Mouse (Mus musculus): Measurements from ENCODE around the gene Hspb7. TPM values are rescaled to one million over a fixed set of nuclear protein-coding genes. Genes with fewer than 3 reads are reported as not detected.

Gene Hspb7
- polyA plus RNA-seq, 1 experiment from 2014 or later, result 0.45 TPM

DNA sequence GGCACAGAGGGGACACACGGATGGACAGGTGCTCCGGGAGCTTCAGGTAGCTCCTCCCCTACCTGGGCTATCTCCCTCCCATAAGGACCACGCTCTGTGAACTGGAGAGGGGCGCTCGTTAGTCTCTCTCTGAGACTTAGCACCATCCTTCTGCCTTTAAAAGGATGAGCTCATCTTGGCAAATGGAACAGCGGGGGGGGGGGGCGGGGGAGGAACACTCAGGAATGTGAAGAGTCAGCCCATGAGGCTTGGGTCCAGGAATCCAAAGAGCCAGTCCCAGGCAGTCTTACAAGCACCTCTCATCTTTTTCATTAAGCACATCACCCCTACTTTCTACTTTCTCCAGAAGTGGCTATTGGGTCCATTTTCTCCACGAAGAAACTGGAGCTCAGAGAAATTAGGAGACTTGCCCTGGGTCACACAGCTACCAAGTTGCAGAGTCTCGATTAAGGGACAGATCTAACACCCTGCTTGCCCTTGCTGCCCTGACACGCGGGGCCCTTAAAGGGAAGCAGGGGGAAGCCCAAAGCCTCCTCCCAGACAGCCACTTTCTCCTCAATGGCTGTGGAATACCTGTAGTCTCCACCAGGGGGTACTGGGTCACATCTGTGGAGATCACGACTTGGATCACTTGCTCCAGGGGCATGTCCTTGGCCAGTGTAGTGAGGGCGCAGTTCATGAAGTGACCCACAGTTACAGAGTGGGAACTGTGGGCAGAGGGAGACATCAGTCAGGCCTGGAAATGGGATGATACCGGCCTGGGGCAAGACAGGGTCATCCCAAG, 13.9 kb upstream of the Hspb7 start:
- Histone ChIP-seq H3K4me3 (ENCODE audit: low read depth, low read length) (no peak overlapping the region), H3K36me3 (replicated peaks; ENCODE audit: control insufficient read depth, insufficient read depth, low read depth, low read length) (no peaks in the 10 kb centered on the region), H3K4me1 (ENCODE audit: control insufficient read depth, insufficient read depth, low read length) (no peaks in the 10 kb centered on the region; the same call in 1 of the 2 replicates), H3K27me3 (ENCODE audit: control insufficient read depth, insufficient read depth, low read length) (no peaks in the 10 kb centered on the region), H3K9ac (replicated peaks; ENCODE audit: low read length) (no peak overlapping the region), H3K4me2 (ENCODE audit: low read depth, low read length) (no peak overlapping the region), H3K27ac (replicated peaks; ENCODE audit: low read depth, low read length) (no peak overlapping the region), H3K9me3 (replicated peaks; ENCODE audit: control insufficient read depth, low read length) (no peaks in the 10 kb centered on the region)
- 46% methylated on average over 14 of the region's 14 CpGs for WGBS
- no peak for ATAC-seq (replicated peaks; ENCODE audit: insufficient number of reproducible peaks, low FRiP score, low TSS enrichment, low read depth)
- peak; percentile 54 for DNase-seq (ENCODE audit: low spot score)

DNA sequence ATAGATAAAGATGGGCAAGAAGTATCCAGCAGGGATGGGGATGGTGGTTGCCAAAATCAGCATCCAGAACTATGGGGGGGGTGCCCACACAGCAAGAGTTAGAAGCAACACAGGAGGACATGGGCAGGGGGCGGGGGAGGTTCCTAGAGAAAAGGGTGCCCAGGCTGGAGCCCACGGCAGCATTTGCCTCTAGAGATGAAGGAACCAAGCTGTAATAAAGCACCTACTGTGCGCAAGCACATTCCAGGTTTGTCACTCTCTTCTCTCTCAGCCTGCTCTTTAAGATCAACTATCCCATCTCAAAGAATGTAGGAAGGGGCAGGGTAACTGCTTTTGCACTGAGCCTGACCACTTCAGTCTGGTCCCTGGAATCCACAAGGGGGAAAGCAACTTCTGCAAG, 12.0 kb upstream of the Hspb7 start:
- H3K4me3 ChIP-seq (ENCODE audit: low read depth, low read length), result no peak overlapping the region
- no peak overlapping the region for H3K9ac ChIP-seq (replicated peaks; ENCODE audit: low read length)
- 89% methylated on average over 3 of the region's 3 CpGs for WGBS
- no peaks in the 10 kb centered on the region for H3K27me3 ChIP-seq (ENCODE audit: control insufficient read depth, insufficient read depth, low read length)
- no peaks in the 10 kb centered on the region; the same call in 1 of the 2 replicates for H3K4me1 ChIP-seq (ENCODE audit: control insufficient read depth, insufficient read depth, low read length)
- H3K36me3 ChIP-seq (replicated peaks; ENCODE audit: control insufficient read depth, insufficient read depth, low read depth, low read length), result no peaks in the 10 kb centered on the region
- no peak overlapping the region for H3K4me2 ChIP-seq (ENCODE audit: low read depth, low read length)
- ATAC-seq (replicated peaks; ENCODE audit: insufficient number of reproducible peaks, low FRiP score, low TSS enrichment, low read depth) (no peak), DNase-seq (ENCODE audit: low spot score) (no peak)
- H3K27ac ChIP-seq (replicated peaks; ENCODE audit: low read depth, low read length), result no peak overlapping the region
- no peaks in the 10 kb centered on the region for H3K9me3 ChIP-seq (replicated peaks; ENCODE audit: control insufficient read depth, low read length)

DNA sequence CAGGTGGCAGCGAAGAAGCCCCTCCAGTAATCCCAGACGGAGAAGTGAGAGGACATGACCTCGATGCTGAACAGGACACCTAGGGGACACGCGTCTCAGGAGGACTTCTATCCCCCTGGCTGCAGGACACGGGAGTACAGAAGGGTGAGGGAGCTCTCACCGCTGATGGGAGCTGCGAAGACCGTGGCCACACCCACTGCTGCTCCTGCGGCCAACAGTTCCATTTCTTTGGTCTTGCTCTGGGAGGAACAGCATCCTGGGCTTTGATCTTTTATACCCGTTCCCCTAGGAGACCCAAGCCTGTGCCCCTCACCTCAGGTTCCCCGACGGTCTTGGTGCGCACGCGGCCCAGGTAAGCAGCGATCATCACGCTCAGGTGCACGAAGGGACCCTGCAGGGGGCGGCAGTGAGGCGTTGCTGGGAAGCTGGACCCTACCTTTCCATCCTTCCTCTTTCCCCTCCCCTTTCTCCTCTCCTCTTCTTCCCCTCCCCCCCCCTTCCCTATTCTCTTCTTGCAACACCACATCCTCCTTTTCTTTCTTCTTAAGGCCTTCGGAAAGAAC, 9.1 kb upstream of the Hspb7 start:
- DNase-seq (ENCODE audit: low spot score), result no peak
- H3K9ac ChIP-seq (replicated peaks; ENCODE audit: low read length), result no peak overlapping the region
- H3K27ac ChIP-seq (replicated peaks; ENCODE audit: low read depth, low read length), result no peak overlapping the region
- no peaks in the 10 kb centered on the region for H3K27me3 ChIP-seq (ENCODE audit: control insufficient read depth, insufficient read depth, low read length)
- no peaks in the 10 kb centered on the region for H3K36me3 ChIP-seq (replicated peaks; ENCODE audit: control insufficient read depth, insufficient read depth, low read depth, low read length)
- ATAC-seq (replicated peaks; ENCODE audit: insufficient number of reproducible peaks, low FRiP score, low TSS enrichment, low read depth), result no peak
- H3K9me3 ChIP-seq (replicated peaks; ENCODE audit: control insufficient read depth, low read length), result no peaks in the 10 kb centered on the region
- no peak overlapping the region for H3K4me3 ChIP-seq (ENCODE audit: low read depth, low read length)
- H3K4me1 ChIP-seq (ENCODE audit: control insufficient read depth, insufficient read depth, low read length), result no peaks in the 10 kb centered on the region
- no peak overlapping the region for H3K4me2 ChIP-seq (ENCODE audit: low read depth, low read length)
- whole genome bisulfite sequencing, result 18% methylated on average over 22 of the region's 22 CpGs

DNA sequence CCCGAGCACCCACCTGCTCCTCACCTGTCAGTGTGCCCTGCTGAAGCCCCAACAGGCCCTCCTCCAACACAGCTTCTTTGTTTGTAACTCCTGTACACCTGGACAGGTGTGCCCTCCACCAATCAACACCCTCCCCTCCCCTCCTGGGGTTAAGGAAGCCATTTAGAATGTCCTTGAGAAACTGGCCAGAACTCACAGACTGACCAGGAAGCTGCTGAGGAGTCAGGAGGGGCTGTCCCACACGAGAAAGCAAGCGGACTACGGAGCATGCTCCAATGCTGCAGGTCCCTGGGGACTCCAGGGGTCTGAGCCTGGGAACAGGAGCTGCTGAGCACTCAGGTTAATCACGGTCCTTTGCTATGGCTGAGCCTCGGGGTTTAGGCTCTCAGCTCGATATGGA, 4.7 kb upstream of the Hspb7 start, which contains the start of gene Clcnkb:
Gene Clcnkb (minus strand): TSS at position 91 of the 400 bp plus-strand sequence.
- WGBS, result 61% methylated on average over 7 of the region's 7 CpGs

DNA sequence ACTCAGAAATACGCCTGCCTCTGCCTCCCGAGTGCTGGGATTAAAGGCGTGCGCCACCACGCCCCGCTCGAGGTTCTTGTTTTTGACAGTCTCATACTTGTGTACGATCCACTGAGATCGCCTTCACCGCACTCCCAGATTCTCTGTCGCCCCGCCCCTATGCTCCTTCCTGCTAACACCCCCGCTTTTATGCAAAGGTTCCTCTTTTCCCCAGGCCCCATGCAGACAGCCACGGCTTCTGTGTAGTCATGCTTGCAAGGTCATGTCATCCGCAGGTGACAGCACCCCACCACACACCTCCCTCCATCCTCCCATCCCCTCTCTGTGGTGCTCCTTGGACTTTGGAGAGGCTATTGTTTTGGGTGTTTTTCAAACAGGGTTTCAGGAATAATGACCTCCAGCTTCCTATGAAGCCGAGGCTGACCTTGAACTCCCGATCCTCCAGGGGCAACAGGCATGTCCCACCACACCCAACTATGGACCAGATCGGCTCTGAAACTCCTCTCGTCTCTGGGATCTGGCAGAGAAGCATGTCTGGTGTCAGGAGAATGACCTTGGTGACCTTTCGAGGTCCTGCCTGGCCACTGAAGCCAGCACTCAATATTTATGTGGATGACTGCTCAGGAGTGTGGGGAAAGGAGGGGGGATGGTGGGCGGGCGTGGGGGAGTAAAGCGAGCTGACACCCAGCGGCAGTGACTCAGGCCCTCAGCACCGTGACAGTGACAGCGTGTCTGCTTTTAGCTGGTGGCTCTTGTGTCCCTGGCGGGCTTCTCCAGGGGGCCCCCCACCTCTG, 984 bp upstream of the Hspb7 start:
- Histone ChIP-seq H3K27me3 (ENCODE audit: control insufficient read depth, insufficient read depth, low read length) (no peaks in the 10 kb centered on the region), H3K9ac (replicated peaks; ENCODE audit: low read length) (no peak overlapping the region), H3K27ac (replicated peaks; ENCODE audit: low read depth, low read length) (no peak overlapping the region), H3K4me3 (ENCODE audit: low read depth, low read length) (no peak overlapping the region), H3K4me2 (ENCODE audit: low read depth, low read length) (no peak overlapping the region), H3K9me3 (replicated peaks; ENCODE audit: control insufficient read depth, low read length) (no peaks in the 10 kb centered on the region), H3K4me1 (ENCODE audit: control insufficient read depth, insufficient read depth, low read length) (no peaks in the 10 kb centered on the region), H3K36me3 (replicated peaks; ENCODE audit: control insufficient read depth, insufficient read depth, low read depth, low read length) (no peaks in the 10 kb centered on the region)
- DNase-seq (ENCODE audit: low spot score) (no peak), ATAC-seq (replicated peaks; ENCODE audit: insufficient number of reproducible peaks, low FRiP score, low TSS enrichment, low read depth) (no peak)
- 65% methylated on average over 27 of the region's 27 CpGs for WGBS

More for the DNA sequence above, 4.7 kb upstream of the Hspb7 start, which contains the start of gene Clcnkb:
- DNase-seq (ENCODE audit: low spot score) (no peak), ATAC-seq (replicated peaks; ENCODE audit: insufficient number of reproducible peaks, low FRiP score, low TSS enrichment, low read depth) (no peak)
- Histone ChIP-seq H3K36me3 (replicated peaks; ENCODE audit: control insufficient read depth, insufficient read depth, low read depth, low read length) (no peaks in the 10 kb centered on the region), H3K9ac (replicated peaks; ENCODE audit: low read length) (no peak within 1 kb of the TSS), H3K4me1 (ENCODE audit: control insufficient read depth, insufficient read depth, low read length) (no peaks in the 10 kb centered on the region), H3K27ac (replicated peaks; ENCODE audit: low read depth, low read length) (no peak within 1 kb of the TSS), H3K4me2 (ENCODE audit: low read depth, low read length) (no peak within 1 kb of the TSS), H3K27me3 (ENCODE audit: control insufficient read depth, insufficient read depth, low read length) (no peaks in the 10 kb centered on the region), H3K9me3 (replicated peaks; ENCODE audit: control insufficient read depth, low read length) (no peaks in the 10 kb centered on the region), H3K4me3 (ENCODE audit: low read depth, low read length) (no peak within 1 kb of the TSS)

DNA sequence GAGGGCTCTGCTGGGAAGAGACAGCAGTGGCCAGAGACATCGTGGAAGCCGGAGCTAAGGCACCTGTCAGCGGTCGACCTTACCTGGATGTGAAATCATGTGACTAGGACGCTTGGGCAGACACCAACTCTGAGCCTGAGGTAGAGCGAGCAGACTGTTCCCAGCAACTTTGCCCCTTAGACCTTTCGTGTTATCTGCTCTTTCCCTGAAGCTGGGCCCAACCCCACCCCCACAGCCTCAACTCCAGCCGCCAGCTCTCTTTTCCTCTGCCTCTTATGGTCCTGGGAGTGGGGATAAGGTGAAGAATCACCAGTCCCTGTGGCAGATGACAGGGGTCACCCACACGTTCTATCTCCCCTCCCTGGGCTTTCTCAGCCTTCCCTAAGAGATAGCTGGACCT, 307 bp downstream of the Hspb7 start:
- H3K9me3 ChIP-seq (replicated peaks; ENCODE audit: control insufficient read depth, low read length), result no peaks in the 10 kb centered on the region
- no peak overlapping the region for H3K4me2 ChIP-seq (ENCODE audit: low read depth, low read length)
- peaks cover under 1% of the 10 kb centered on the region; the same call in 1 of the 2 replicates for H3K4me1 ChIP-seq (ENCODE audit: control insufficient read depth, insufficient read depth, low read length)
- peaks cover 3% of the 10 kb centered on the region; the same call in 1 of the 2 replicates for H3K27me3 ChIP-seq (ENCODE audit: control insufficient read depth, insufficient read depth, low read length)
- no peak overlapping the region for H3K4me3 ChIP-seq (ENCODE audit: low read depth, low read length)
- ATAC-seq (replicated peaks; ENCODE audit: insufficient number of reproducible peaks, low FRiP score, low TSS enrichment, low read depth), result no peak
- no peaks in the 10 kb centered on the region for H3K36me3 ChIP-seq (replicated peaks; ENCODE audit: control insufficient read depth, insufficient read depth, low read depth, low read length)
- no peak overlapping the region for H3K9ac ChIP-seq (replicated peaks; ENCODE audit: low read length)
- WGBS, result 53% methylated on average over 9 of the region's 9 CpGs
- no peak overlapping the region for H3K27ac ChIP-seq (replicated peaks; ENCODE audit: low read depth, low read length)
- DNase-seq (ENCODE audit: low spot score), result no peak

DNA sequence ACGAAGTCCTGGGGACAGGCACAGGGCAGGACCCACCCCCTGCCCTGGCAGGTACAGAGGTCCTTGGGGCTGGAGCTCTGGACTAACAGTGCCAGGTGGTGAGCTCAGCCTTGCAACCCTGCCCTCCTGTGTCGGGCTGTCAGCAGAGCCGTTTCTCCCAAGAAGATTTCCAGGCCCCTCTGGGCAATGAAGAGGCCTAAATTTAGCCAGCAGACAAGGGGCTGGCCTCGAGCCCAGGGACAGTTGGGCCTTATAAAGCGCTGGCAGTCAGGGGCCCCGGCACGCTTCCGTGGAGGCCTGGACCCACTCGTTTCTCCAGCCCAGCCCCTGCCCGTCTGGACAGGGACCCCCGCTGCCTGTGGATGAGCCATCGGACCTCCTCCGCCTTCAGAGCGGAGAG, 844 bp downstream of the Hspb7 start:
- Histone ChIP-seq H3K27me3 (ENCODE audit: control insufficient read depth, insufficient read depth, low read length) (peaks cover 3% of the 10 kb centered on the region; the same call in 1 of the 2 replicates), H3K27ac (replicated peaks; ENCODE audit: low read depth, low read length) (no peak overlapping the region), H3K9ac (replicated peaks; ENCODE audit: low read length) (no peak overlapping the region), H3K9me3 (replicated peaks; ENCODE audit: control insufficient read depth, low read length) (no peaks in the 10 kb centered on the region), H3K36me3 (replicated peaks; ENCODE audit: control insufficient read depth, insufficient read depth, low read depth, low read length) (no peaks in the 10 kb centered on the region), H3K4me3 (ENCODE audit: low read depth, low read length) (no peak overlapping the region), H3K4me1 (ENCODE audit: control insufficient read depth, insufficient read depth, low read length) (peaks cover 2% of the 10 kb centered on the region; the same call in 1 of the 2 replicates), H3K4me2 (ENCODE audit: low read depth, low read length) (no peak overlapping the region)
- ATAC-seq (replicated peaks; ENCODE audit: insufficient number of reproducible peaks, low FRiP score, low TSS enrichment, low read depth), result no peak
- WGBS, result 77% methylated on average over 14 of the region's 14 CpGs
- no peak for DNase-seq (ENCODE audit: low spot score)

Measured in embryonic facial prominence, embryonic 11.5 days (tissue).